Mouse (Mus musculus) lung, adult 2 months (tissue): Measurements from ENCODE around the gene Ubc. TPM values are rescaled to one million over a fixed set of nuclear protein-coding genes. Genes with fewer than 3 reads are reported as not detected.

ENCODE experiments used
- DNase-seq: peaks from one replicate; pipeline ENCODE4 v3.0.0; 2022
- H3K4me1 ChIP-seq: fragments of 200-500 bp; 2 replicates; pipeline ENCODE4 v1.6.1; 2011; ENCODE audit warnings: low read length; ENCODE audit not compliant: control insufficient read depth, insufficient read depth
- H3K4me3 ChIP-seq: fragments of 200-500 bp; replicated peaks from 2 replicates; pipeline ENCODE3; 2011; ENCODE audit warnings: low read depth, mild to moderate bottlenecking, control low read depth, low read length; ENCODE audit errors: extremely low read depth
- CTCF ChIP-seq: fragments of 200-500 bp; IDR thresholded peaks from 2 replicates; pipeline ENCODE4 v1.5.1; 2011; ENCODE audit warnings: mild to moderate bottlenecking, low read length, control low read depth; ENCODE audit not compliant: insufficient read depth
- POLR2A ChIP-seq: fragments of 200-500 bp; IDR thresholded peaks from 2 replicates; pipeline ENCODE4 v1.6.1; 2011; ENCODE audit warnings: low read depth, mild to moderate bottlenecking, control low read depth, low read length, borderline replicate concordance; ENCODE audit errors: extremely low read depth
- WGBS: fragments of 180-500 bp; shearing (Covaris S2); methylation state at CpG from one replicate; pipeline ENCODE4 v1.1.7; 2018; 5-methylcytosine and 5-hydroxymethylcytosine counted together
- polyA plus RNA-seq: library from polyadenylated mRNA; depleted of rRNA; stranded (reverse); fragments of >200 nt; gene quantifications from 2 replicates; pipeline ENCODE4 v1.2.3, GENCODE M21; 2012

Gene Ubc
- polyA plus RNA-seq, 1 experiment, result 874 TPM

DNA sequence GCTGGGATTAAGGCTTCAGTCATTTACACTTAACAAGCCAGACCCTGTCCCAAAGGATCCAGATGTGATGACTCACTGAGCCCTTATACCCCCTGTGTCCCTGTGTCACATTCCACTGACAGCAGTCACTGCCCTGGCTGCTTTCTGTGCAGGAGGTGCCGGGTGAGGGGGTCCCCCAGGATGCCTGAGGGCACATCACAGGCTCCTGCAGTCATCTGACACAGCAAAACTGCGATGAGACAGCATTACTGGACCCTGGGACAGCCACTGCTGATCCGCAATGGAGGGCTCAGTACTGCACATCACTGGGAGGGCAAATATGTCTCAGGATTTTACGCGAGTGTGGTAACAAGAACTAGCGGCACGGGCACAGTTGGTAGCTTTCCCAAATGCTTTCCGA is 38.9 kb downstream of the Ubc start:
- 82% methylated on average over 8 of the region's 8 CpGs for WGBS
- Histone ChIP-seq H3K4me3 (no peak overlapping the region), H3K4me1 (no peaks in the 10 kb centered on the region)
- TF ChIP-seq CTCF, result no peak
- no peak for TF ChIP-seq POLR2A
- DNase-seq, result no peak

GRCm38 (mm10) chr5:125349391-125349790 is 40.6 kb downstream of the Ubc start:
- H3K4me3 ChIP-seq, result no peak overlapping the region
- H3K4me1 ChIP-seq, result no peaks in the 10 kb centered on the region
- no peak for DNase-seq
- 84% methylated on average over 3 of the region's 3 CpGs for WGBS
- TF ChIP-seq CTCF (no peak), POLR2A (no peak)

GRCm38 (mm10) chr5:125348487-125348886 is 41.5 kb downstream of the Ubc start:
- peak; percentile 57 for DNase-seq
- Histone ChIP-seq H3K4me1 (no peaks in the 10 kb centered on the region), H3K4me3 (no peak overlapping the region)
- TF ChIP-seq POLR2A (no peak), CTCF (peak; percentile 67)
- 36% methylated on average over 8 of the region's 8 CpGs for WGBS

GRCm38 (mm10) chr5:125348067-125348466 is 41.9 kb downstream of the Ubc start:
- WGBS, result 71% methylated on average over 7 of the region's 7 CpGs
- TF ChIP-seq CTCF (no peak), POLR2A (no peak)
- Histone ChIP-seq H3K4me3 (no peak overlapping the region), H3K4me1 (no peaks in the 10 kb centered on the region)
- no peak for DNase-seq

DNA sequence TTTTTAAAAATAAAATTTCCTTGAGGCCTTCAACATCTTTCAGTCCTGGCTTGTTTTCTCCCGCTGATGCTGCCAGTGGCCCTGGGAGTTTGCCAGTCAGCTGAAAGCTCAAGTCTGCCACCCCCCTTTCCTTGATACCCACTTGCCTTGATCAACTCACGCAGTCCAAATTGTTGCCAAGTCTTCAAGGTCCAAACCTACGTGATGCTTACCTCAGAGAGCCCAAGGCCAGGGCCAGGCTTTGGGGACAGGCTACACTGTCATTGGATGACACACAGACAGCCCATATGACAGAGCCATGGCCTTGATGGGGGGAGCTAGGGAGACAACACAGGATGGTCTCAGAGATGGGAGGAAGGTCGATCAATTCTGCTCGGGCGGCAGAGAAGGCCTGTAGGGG is 45.7 kb downstream of the Ubc start:
- Histone ChIP-seq H3K4me3 (no peak overlapping the region), H3K4me1 (no peaks in the 10 kb centered on the region)
- 89% methylated on average over 6 of the region's 6 CpGs for WGBS
- DNase-seq, result no peak
- TF ChIP-seq POLR2A (no peak), CTCF (no peak)

- H3K4me3 ChIP-seq, result no peak overlapping the region
- WGBS, result 42% methylated on average over 14 of the region's 14 CpGs
- TF ChIP-seq POLR2A (no peak), CTCF (no peak)
- no peak for DNase-seq
- H3K4me1 ChIP-seq, result peaks cover 7% of the 10 kb centered on the region; the same call in 1 of the 2 replicates
These were observed 48.4 kb downstream of the Ubc start for GRCm38 (mm10) chr5:125341459-125342090.

DNA sequence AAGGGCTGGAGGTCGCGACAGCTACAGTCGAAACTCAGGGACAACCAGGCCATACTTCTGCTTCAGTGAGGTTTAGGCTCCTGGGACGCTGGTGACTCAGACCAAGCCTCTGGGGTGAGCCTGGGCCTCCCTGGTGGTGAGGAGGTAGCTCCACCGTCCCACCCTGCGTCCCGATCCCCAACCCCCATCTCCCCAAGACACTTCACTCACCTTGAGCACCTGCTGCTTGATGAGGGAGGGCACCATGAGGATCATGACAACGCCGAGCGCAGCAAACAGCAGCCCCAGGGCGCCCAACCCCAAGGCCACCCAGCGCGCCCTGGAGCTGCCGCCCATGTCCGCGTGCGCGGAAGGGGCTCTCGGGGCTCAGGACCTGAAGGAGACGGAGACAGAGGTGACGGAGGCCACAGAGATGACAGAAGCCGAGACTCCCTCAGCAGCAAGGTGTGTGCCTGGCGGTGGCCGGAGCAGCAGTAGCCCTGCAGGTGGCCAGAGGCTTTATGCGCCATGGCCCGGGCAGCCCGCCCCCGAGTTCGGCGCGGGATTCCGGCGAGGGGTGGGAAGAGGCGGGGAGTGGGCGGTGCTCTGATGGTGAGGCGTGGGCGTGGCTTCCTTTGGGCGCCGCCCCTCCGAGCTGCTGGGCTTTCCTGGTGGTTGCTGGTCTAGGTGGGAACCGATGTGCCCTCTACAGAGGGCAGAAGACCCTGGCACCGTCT is 49.3 kb downstream of the Ubc start, which contains the start of gene Scarb1:
Gene Scarb1, minus strand, starts transcription at position 548 of the 716 bp plus-strand sequence.
- H3K4me3 ChIP-seq, result peak within 1 kb of the TSS; percentile 93
- under 1% methylated on average over 42 of the region's 42 CpGs for WGBS
- TF ChIP-seq POLR2A (peak; percentile 91; the same call in 1 of the 2 replicates), CTCF (no peak)
- H3K4me1 ChIP-seq, result peaks cover 7% of the 10 kb centered on the region; the same call in 1 of the 2 replicates
- DNase-seq, result peak; percentile 90

DNA sequence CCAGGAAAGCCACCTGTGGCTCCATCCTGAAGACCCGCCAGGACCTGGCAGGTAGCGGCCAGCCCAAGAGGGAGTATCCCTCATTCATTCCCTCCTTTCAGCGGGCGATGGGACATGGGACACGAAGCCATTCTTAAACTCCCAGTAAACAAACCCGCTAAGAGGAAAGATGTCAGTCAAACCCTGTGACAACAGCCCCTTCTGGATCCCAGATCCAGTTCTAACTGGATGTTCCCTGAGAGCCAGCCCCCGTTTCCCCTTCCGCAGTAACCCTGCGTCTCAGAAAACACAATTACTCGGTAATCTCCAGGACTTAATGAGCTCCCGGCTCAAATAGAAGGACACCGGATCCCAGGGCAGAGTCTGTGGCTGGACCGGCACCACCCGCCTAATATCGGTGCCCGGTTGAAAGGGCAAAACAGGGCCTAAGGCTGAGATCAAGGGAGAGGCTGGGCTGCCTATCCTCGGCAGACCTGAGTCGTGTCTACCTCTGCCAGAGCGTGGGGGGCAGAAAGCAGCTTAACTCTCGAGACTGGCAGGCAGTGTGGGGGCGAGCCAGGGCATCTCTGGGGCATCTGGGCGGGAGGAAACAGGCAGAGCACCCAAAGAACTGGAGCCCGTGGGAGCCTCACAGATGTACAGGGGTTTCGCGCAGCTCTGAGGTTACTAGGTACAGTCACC is 50.0 kb downstream of the Ubc start:
- WGBS, result 9% methylated on average over 25 of the region's 25 CpGs
- DNase-seq, result peak; percentile 37
- TF ChIP-seq CTCF (no peak), POLR2A (no peak)
- peaks cover 7% of the 10 kb centered on the region; the same call in 1 of the 2 replicates for H3K4me1 ChIP-seq
- peak overlapping the region; percentile 93 for H3K4me3 ChIP-seq

- peak; percentile 39; the same call in 1 of the 2 replicates for TF ChIP-seq POLR2A
- no peak for TF ChIP-seq CTCF
- Histone ChIP-seq H3K4me1 (peaks cover 7% of the 10 kb centered on the region; the same call in 1 of the 2 replicates), H3K4me3 (peak overlapping the region; percentile 93)
- WGBS, result 10% methylated on average over 18 of the region's 18 CpGs
- peak; percentile 42 for DNase-seq
These were observed 50.8 kb downstream of the Ubc start for GRCm38 (mm10) chr5:125339108-125339751.
